Comparison of ENCODE assay signal across 13 mouse cellular contexts in the genomic region with DNA sequence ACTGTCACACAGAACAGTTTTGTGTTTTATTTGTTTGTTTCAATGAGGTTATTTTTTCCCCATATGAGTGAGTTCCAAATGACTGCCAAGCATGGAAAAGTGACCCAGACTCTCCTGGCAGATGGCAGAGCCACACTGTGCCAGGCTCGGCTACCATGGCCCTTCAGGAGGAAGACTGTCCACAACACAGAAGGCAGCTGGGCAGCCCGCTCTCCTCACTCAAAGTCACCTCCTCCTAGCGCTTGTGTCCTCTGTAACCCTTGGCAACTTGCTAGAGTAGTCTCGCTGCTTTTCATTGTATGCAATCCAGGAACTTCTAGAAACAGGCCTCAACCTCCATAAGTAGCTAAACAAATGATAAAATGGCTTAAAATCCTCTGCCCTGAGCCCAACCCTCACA.
A peak's percentile ranks its signal among the peaks of the same experiment; 100 is the strongest.
DNase-seq lines count a peak whose midpoint lies in the region; TF ChIP-seq lines count a peak whose summit lies in the region.
"Had no signal": no experiment of that assay in that cellular context is flagged by ENCODE, and none has a peak within 500 bp of the region (broad histone marks: within the 10 kb centered on the region; RNA-seq: fewer than 3 reads in every experiment).

No protein-coding gene starts in this region.

- peak; percentile 91 for DNase-seq in heart, adult 11 months
- no peak for DNase-seq in heart, postnatal 36 days
- DNase-seq in cerebellum, adult 11-12 months = peak; percentile 23
- peak; percentile 48 to 57 for DNase-seq in layer of hippocampus, adult 2 months (ENCODE audit: low spot score in 2 of 2)
- DNase-seq in left cerebral cortex, postnatal 14 days (ENCODE audit: low spot score in 2 of 2) = peak; percentile 26 to 28
- DNase-seq in gastrocnemius, postnatal 36 days = no peak
- no peak for DNase-seq in gastrocnemius, postnatal 25 days
- DNase-seq in adrenal gland, adult 2 months = no peak
- DNase-seq: gastrocnemius, postnatal 14 days; lung, postnatal 10 days had no signal

- H3K4me3 ChIP-seq in layer of hippocampus, adult 2 months = no peak overlapping the region
- H3K4me3 ChIP-seq: limb, embryonic 15.5 days; midbrain, embryonic 13.5 days; neural tube, embryonic 15.5 days had no signal

- intact Hi-C loops in heart, postnatal 36 days (cut with DNase I) = no loop called here
- intact Hi-C loops in left cerebral cortex, postnatal 14 days (cut with DNase I) = no loop called here
- intact Hi-C loops in gastrocnemius, postnatal 36 days (cut with DNase I) = no loop called here

- no peak for TF ChIP-seq CTCF in layer of hippocampus, adult 2 months (conservative IDR thresholded peaks at IDR 0.05)

- peak overlapping the region; percentile 92 for H3K27ac ChIP-seq in layer of hippocampus, adult 2 months
- H3K27ac ChIP-seq: limb, embryonic 15.5 days; midbrain, embryonic 13.5 days; neural tube, embryonic 15.5 days had no signal

Comparison
In these comparisons a context has a peak if more than half of its experiments do, and no peak if none do; other contexts are left out.
1. DNase-seq: peak in heart, adult 11 months (single experiment), cerebellum, adult 11-12 months (single experiment), layer of hippocampus, adult 2 months (2 of 2) and left cerebral cortex, postnatal 14 days (2 of 2); none in heart, postnatal 36 days (0 of 2), gastrocnemius, postnatal 36 days (0 of 2), gastrocnemius, postnatal 25 days (single experiment) and adrenal gland, adult 2 months (single experiment).